ENCODE assay signal across 16 mouse cellular contexts in genomic region chr17:67888081-67888480, GRCm38 (mm10).
"Had no signal": no experiment of that assay in that cellular context is flagged by ENCODE, and none has a peak within 500 bp of the region (broad histone marks: within the 10 kb centered on the region; RNA-seq: fewer than 3 reads in every experiment).

No protein-coding gene starts in this region.

- H3K9ac ChIP-seq: lung, embryonic 14.5 days; midbrain, embryonic 13.5 days; midbrain, embryonic 15.5 days; neural tube, embryonic 12.5 days; stomach, embryonic 15.5 days had no signal

- H3K4me1 ChIP-seq: megakaryocyte, embryonic 14.5 days; midbrain, embryonic 15.5 days; neural tube, embryonic 12.5 days; stomach, embryonic 15.5 days had no signal

- DNase-seq: lung, adult 18-20 months; lung, embryonic 14.5 days; lung, postnatal 10 days; lung, postnatal 36 days; right cerebral cortex, postnatal 14 days; thymus, adult 2 months; thymus, postnatal 25 days; thymus, postnatal 4 days had no signal

- H3K27ac ChIP-seq: macrophage; midbrain, embryonic 13.5 days; midbrain, embryonic 15.5 days; neural tube, embryonic 12.5 days; stomach, embryonic 15.5 days; stomach, postnatal 0 days had no signal

- H3K4me3 ChIP-seq: megakaryocyte, embryonic 14.5 days; midbrain, embryonic 13.5 days; midbrain, embryonic 15.5 days; neural tube, embryonic 12.5 days; stomach, embryonic 15.5 days had no signal

- H3K36me3 ChIP-seq: midbrain, embryonic 13.5 days; midbrain, embryonic 15.5 days; neural tube, embryonic 12.5 days; stomach, embryonic 15.5 days had no signal

- H3K9me3 ChIP-seq: midbrain, embryonic 13.5 days; midbrain, embryonic 15.5 days; neural tube, embryonic 12.5 days; stomach, embryonic 15.5 days had no signal

- H3K27me3 ChIP-seq: megakaryocyte, embryonic 14.5 days; midbrain, embryonic 13.5 days; midbrain, embryonic 15.5 days; neural tube, embryonic 12.5 days; stomach, embryonic 15.5 days had no signal

- ATAC-seq: midbrain, embryonic 13.5 days; midbrain, embryonic 15.5 days had no signal

- H3K4me2 ChIP-seq: lung, embryonic 14.5 days; midbrain, embryonic 11.5 days; midbrain, embryonic 13.5 days; midbrain, embryonic 15.5 days; neural tube, embryonic 12.5 days; stomach, embryonic 15.5 days had no signal
